Mouse (Mus musculus): Measurements from ENCODE around the gene St5. TPM values are rescaled to one million over a fixed set of nuclear protein-coding genes. Genes with fewer than 3 reads are reported as not detected.

St5 gene
- polyA plus RNA-seq, 2 experiments: 45.0 to 56.3 TPM

- no peak overlapping the region for H3K9ac ChIP-seq (ENCODE audit: low read depth, low read length, severe bottlenecking)
- H3K36me3 ChIP-seq (ENCODE audit: control insufficient read depth, insufficient read depth, low read length): peaks cover 69% of the 10 kb centered on the region
- no peak overlapping the region for H3K4me2 ChIP-seq (replicated peaks; ENCODE audit: low read depth, low read length, severe bottlenecking)
These were observed 166.9 kb downstream of the St5 start for GRCm38 (mm10) chr7:109536451-109536946.

GRCm38 (mm10) chr7:109534921-109535320 is 168.5 kb downstream of the St5 start:
- H3K4me1 ChIP-seq (ENCODE audit: control insufficient read depth, insufficient read depth, low read length): peaks cover 8% of the 10 kb centered on the region; the same call in 1 of the 2 replicates
- H3K4me3 ChIP-seq (replicated peaks; ENCODE audit: low read length): no peak overlapping the region
- DNase-seq (ENCODE audit: low spot score) (no peak), ATAC-seq (ENCODE audit: low FRiP score, low read depth) (no peak)
- H3K36me3 ChIP-seq (ENCODE audit: control insufficient read depth, insufficient read depth, low read length): peaks cover 72% of the 10 kb centered on the region
- H3K9me3 ChIP-seq (ENCODE audit: control insufficient read depth, low read length): no peaks in the 10 kb centered on the region
- no peak overlapping the region for H3K27ac ChIP-seq (replicated peaks; ENCODE audit: low read depth, low read length)
- H3K4me2 ChIP-seq (replicated peaks; ENCODE audit: low read depth, low read length, severe bottlenecking): no peak overlapping the region
- WGBS: 95% methylated on average over 3 of the region's 3 CpGs
- no peak overlapping the region for H3K9ac ChIP-seq (ENCODE audit: low read depth, low read length, severe bottlenecking)
- H3K27me3 ChIP-seq (ENCODE audit: control insufficient read depth, insufficient read depth, low read length): no peaks in the 10 kb centered on the region
- no peak for TF ChIP-seq POLR2A (IDR thresholded peaks at IDR 0.05; ENCODE audit: borderline replicate concordance, extremely low read depth, insufficient read depth, insufficient read length)

More at GRCm38 (mm10) chr7:109536451-109536946, 166.9 kb downstream of the St5 start:
- no peaks in the 10 kb centered on the region for H3K9me3 ChIP-seq (ENCODE audit: control insufficient read depth, low read length)
- H3K27ac ChIP-seq (replicated peaks; ENCODE audit: low read depth, low read length): peak overlapping the region; percentile 67
- H3K27me3 ChIP-seq (ENCODE audit: control insufficient read depth, insufficient read depth, low read length): no peaks in the 10 kb centered on the region
- WGBS: 27% methylated on average over 4 of the region's 4 CpGs
- TF ChIP-seq POLR2A (IDR thresholded peaks at IDR 0.05; ENCODE audit: borderline replicate concordance, extremely low read depth, insufficient read depth, insufficient read length): no peak
- peaks cover 8% of the 10 kb centered on the region; the same call in 1 of the 2 replicates for H3K4me1 ChIP-seq (ENCODE audit: control insufficient read depth, insufficient read depth, low read length)
- ATAC-seq (ENCODE audit: low FRiP score, low read depth): peak; percentile 82
- H3K4me3 ChIP-seq (replicated peaks; ENCODE audit: low read length): no peak overlapping the region
- peak; percentile 80 for DNase-seq (ENCODE audit: low spot score)

DNA sequence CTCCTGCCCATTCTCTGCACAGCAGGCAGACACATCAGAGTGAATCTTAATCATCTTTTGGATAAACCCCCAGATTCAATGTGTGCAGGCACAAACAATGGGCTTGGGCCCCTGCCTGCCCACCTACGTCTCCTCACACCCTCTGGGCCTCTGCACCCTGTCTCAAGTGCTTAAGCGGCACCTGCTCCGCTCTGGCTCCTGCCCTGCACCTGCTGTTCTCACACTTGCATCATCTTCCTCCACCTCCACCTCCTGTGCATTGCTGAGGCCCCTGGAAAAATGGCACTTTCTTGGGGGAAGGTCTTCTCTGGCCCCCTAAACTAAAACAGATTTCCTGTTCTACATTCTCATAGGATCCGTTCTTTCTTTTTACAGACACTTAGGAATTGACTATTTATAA is 169.5 kb downstream of the St5 start:
- Histone ChIP-seq H3K27ac (replicated peaks; ENCODE audit: low read depth, low read length) (no peak overlapping the region), H3K4me1 (ENCODE audit: control insufficient read depth, insufficient read depth, low read length) (peaks cover 8% of the 10 kb centered on the region; the same call in 1 of the 2 replicates), H3K27me3 (ENCODE audit: control insufficient read depth, insufficient read depth, low read length) (no peaks in the 10 kb centered on the region), H3K36me3 (ENCODE audit: control insufficient read depth, insufficient read depth, low read length) (peaks cover 66% of the 10 kb centered on the region), H3K9me3 (ENCODE audit: control insufficient read depth, low read length) (no peaks in the 10 kb centered on the region), H3K9ac (ENCODE audit: low read depth, low read length, severe bottlenecking) (no peak overlapping the region), H3K4me3 (replicated peaks; ENCODE audit: low read length) (no peak overlapping the region), H3K4me2 (replicated peaks; ENCODE audit: low read depth, low read length, severe bottlenecking) (no peak overlapping the region)
- no peak for DNase-seq (ENCODE audit: low spot score)
- 92% methylated on average over 4 of the region's 4 CpGs for WGBS
- TF ChIP-seq POLR2A (IDR thresholded peaks at IDR 0.05; ENCODE audit: borderline replicate concordance, extremely low read depth, insufficient read depth, insufficient read length): no peak
- ATAC-seq (ENCODE audit: low FRiP score, low read depth): no peak

DNA sequence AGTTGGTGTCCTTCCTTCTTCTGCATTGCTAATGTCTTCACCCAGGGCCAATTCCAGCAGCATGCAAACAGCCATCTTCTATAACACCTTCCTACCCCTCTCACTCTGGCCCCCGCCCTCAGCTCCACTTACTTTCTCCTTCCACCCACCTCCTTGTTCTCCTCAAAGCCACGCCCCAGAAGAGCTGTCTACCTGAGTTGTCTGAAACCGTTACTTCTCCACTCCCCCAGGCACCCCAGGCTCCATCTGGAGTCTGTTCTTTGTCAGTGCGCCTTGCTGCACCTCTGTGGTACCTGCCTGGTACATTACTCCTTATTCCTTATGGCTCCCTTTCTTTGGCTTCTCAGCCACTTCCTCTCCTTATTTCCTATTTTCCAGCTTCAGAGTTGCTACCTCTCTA is 170.3 kb downstream of the St5 start:
- no peak overlapping the region for H3K4me3 ChIP-seq (replicated peaks; ENCODE audit: low read length)
- H3K4me2 ChIP-seq (replicated peaks; ENCODE audit: low read depth, low read length, severe bottlenecking): no peak overlapping the region
- H3K9me3 ChIP-seq (ENCODE audit: control insufficient read depth, low read length): no peaks in the 10 kb centered on the region
- no peak overlapping the region for H3K27ac ChIP-seq (replicated peaks; ENCODE audit: low read depth, low read length)
- peaks cover 8% of the 10 kb centered on the region; the same call in 1 of the 2 replicates for H3K4me1 ChIP-seq (ENCODE audit: control insufficient read depth, insufficient read depth, low read length)
- H3K36me3 ChIP-seq (ENCODE audit: control insufficient read depth, insufficient read depth, low read length): peaks cover 64% of the 10 kb centered on the region
- 83% methylated on average over 4 of the region's 4 CpGs for WGBS
- H3K9ac ChIP-seq (ENCODE audit: low read depth, low read length, severe bottlenecking): no peak overlapping the region
- no peak for TF ChIP-seq POLR2A (IDR thresholded peaks at IDR 0.05; ENCODE audit: borderline replicate concordance, extremely low read depth, insufficient read depth, insufficient read length)
- ATAC-seq (ENCODE audit: low FRiP score, low read depth): no peak
- no peaks in the 10 kb centered on the region for H3K27me3 ChIP-seq (ENCODE audit: control insufficient read depth, insufficient read depth, low read length)
- no peak for DNase-seq (ENCODE audit: low spot score)

GRCm38 (mm10) chr7:109532691-109533090 is 170.7 kb downstream of the St5 start:
- Histone ChIP-seq H3K36me3 (ENCODE audit: control insufficient read depth, insufficient read depth, low read length) (peaks cover 64% of the 10 kb centered on the region), H3K27ac (replicated peaks; ENCODE audit: low read depth, low read length) (no peak overlapping the region), H3K4me2 (replicated peaks; ENCODE audit: low read depth, low read length, severe bottlenecking) (no peak overlapping the region), H3K4me1 (ENCODE audit: control insufficient read depth, insufficient read depth, low read length) (peaks cover 8% of the 10 kb centered on the region; the same call in 1 of the 2 replicates), H3K9me3 (ENCODE audit: control insufficient read depth, low read length) (no peaks in the 10 kb centered on the region), H3K4me3 (replicated peaks; ENCODE audit: low read length) (no peak overlapping the region), H3K27me3 (ENCODE audit: control insufficient read depth, insufficient read depth, low read length) (no peaks in the 10 kb centered on the region), H3K9ac (ENCODE audit: low read depth, low read length, severe bottlenecking) (no peak overlapping the region)
- TF ChIP-seq POLR2A (IDR thresholded peaks at IDR 0.05; ENCODE audit: borderline replicate concordance, extremely low read depth, insufficient read depth, insufficient read length): no peak
- DNase-seq (ENCODE audit: low spot score) (no peak), ATAC-seq (ENCODE audit: low FRiP score, low read depth) (no peak; the same call in 1 of the 2 replicates)
- WGBS: 69% methylated on average over 3 of the region's 3 CpGs

Data from limb, embryonic 14.5 days (tissue).